Mouse (Mus musculus): ENCODE measurements around the gene Emilin3.

GRCm38 (mm10) chr2:160874231-160874877, 37.8 kb downstream of the Emilin3 start:
- TF ChIP-seq CTCF (IDR thresholded peaks at IDR 0.05; ENCODE audit: low read depth) (no peak), EP300 (IDR thresholded peaks at IDR 0.05; ENCODE audit: low read depth) (no peak)
